Mouse (Mus musculus): ENCODE measurements around the gene Dtx3. TPM values are rescaled to one million over a fixed set of nuclear protein-coding genes. Genes with fewer than 3 reads are reported as not detected.

Dtx3 gene
- 18.9 and 22.0 TPM in 2 replicates for total RNA-seq (2015; ENCODE audit: low replicate concordance)
- total RNA-seq (2017; ENCODE audit: low replicate concordance), result 6.3 and 11.9 TPM in 2 replicates

DNA sequence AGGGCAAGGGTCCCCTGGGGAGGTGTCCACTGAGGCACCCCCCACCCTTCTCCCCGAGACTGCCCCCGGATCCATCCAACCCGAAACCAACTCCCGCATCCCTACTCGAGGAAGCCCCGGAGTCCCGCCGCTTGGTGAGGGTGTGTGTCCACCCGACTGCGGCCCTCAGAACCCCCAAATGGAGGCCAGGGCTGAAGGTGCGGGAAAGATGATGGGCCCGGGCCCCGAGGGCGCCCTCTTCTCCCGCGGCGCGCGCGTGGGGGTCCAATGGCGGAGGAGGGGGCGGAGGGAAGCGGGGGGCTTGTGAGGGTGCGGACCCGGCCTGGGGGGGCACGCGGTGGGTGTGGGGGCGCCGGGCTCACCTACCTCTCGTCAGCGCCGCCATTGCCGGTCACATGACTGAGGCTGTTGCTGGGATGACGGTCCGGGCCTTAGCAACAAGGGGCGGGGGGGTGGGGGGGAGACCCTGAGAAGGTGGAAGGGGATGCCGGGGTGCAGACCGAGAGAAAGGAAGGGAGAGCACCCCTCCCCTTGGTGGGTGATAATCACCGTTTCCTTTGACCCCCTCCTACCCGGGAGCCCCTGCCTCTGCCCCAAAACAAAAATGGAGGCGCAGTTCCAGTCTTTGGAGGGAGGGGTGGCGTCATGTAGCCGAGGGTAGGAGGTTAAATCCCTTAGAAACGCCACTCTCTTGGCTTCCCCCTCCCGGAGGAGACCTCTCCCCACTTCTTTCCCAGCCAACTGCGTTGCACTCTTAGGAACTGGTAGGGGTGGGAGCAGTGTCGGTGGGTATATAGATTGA is at the start of gene Dtx3:
TSS of gene Dtx3 (minus strand) at position 401 of the 802 bp plus-strand sequence.
- ATAC-seq (replicated peaks; ENCODE audit: low FRiP score, poor library complexity, severe bottlenecking), result peak; percentile 15; the same call in 1 of the 2 replicates

DNA sequence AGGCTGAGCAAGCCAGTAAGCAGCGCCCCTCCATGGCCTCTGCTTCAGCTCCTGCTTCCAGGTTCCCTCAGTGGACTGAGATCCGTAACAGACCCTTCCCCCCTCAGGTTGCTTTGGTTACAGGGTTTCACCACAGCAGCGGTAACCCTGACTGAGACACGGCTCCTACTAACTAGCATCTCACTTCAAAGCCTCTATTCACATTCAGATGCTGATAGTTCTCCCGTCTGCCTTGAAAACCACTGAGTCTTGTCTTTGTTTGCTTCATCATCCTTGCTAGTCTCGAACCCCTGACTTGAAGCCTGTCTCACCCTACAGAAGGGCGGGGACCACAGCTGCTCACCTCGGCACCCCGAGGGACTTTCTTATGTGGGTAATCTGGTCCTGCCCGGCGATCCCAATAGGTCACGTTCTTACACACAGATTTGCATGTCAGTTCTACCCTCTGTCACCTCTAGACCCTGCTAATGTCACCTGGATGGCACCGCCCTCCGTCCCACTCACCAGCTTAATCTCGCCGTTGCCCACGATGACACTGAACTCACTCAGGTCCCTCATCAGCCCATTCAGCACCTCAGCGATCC is 42.8 kb upstream of the Dtx3 start:
- no peak for ATAC-seq (replicated peaks; ENCODE audit: low FRiP score, poor library complexity, severe bottlenecking)

DNA sequence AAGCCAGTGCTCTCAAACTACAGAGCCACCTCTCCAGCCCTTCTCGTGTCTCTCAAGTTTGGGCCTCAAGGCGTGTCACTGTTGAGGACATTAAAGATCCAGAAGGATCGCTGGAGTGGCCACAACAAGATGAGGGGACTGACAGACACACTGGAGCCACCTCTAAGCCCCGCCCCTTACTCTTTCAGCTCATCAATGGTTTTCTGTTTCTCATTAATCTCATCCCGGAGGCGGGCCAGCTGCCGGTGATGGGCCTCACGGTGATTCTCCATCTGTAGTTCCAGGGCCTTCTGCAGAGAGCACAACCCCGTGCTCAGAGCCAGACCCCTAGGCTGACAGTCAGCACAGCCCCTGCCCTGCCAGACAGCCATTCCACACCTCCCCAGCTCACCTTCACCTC is 41.0 kb upstream of the Dtx3 start:
- no peak for ATAC-seq (replicated peaks; ENCODE audit: low FRiP score, poor library complexity, severe bottlenecking)

DNA sequence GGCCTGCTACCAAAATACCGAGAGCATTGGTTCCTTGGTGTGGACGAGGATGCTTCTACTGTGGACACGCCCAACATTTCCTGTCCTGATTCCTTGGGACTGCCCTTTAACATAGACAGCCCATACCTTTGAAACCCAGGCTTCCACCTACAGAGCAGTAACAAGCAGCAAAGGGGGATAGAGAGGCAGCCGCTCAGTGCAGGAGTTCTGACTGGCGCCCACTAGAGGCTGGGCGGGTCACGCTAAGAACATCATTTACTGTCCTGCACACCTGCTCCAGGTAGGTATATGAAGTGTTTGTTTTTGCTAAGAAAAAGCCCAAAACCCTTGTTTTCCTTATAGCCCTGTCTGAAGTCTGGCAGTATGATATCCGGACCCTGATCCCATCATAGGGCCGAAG is 37.6 kb upstream of the Dtx3 start:
- ATAC-seq (replicated peaks; ENCODE audit: low FRiP score, poor library complexity, severe bottlenecking), result no peak

DNA sequence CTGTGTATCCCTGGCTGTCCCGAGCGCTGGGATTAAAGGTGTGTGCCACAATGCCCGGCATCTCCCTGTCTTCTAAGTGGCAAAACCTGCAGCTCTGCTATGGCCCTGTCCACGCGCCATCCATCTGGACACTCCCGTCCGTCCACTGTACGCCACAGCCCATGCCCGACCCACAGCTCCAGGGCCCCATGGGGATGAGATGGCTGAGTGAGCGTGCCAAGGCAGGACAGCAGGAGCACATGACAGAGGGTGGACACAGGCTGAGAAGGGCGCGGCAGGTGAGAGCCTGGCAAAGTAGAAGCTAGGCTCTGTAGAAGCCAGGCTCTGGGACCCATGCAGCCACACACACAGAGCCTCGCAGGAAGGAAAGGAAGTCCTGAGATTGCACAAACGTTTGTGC is 36.2 kb upstream of the Dtx3 start:
- no peak for ATAC-seq (replicated peaks; ENCODE audit: low FRiP score, poor library complexity, severe bottlenecking)

DNA sequence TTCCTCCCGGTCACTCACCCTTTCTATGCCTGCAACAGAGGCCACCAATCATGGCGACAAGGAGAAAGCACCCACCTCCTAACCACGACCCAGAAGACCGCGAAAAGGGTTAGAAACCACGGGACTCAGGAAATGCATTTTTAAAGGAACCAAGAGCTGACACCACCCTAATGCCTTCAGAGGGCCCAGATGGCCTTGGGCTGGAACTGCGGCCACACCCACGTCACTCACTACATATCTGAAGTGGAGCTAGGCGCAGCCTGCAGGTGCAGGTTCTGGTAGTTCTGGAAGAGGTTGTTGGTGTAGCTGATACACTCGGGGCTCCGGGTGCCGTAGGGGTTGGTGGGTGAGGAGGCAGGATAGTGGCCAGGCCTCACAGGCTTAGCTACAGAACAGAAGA is 35.2 kb upstream of the Dtx3 start:
- ATAC-seq (replicated peaks; ENCODE audit: low FRiP score, poor library complexity, severe bottlenecking), result no peak

DNA sequence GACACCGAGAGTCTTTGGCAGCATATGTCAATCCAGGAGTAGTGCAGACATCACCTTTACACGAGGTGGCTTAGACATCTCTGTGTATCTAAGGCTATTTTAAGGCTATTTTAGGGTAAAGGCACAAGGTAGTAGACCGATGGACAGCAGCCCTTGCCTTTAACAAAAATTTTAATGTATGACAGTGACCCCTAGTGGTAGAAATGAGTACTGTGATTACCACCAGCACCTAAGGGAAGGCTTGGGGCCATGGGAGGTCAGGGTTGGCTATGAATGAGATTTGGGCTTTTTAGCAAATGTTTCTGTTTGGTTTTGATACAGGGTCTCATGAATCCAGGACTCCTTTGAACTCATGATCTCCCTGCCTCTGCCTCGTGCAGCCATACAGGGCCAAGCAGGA is 33.4 kb upstream of the Dtx3 start:
- ATAC-seq (replicated peaks; ENCODE audit: low FRiP score, poor library complexity, severe bottlenecking), result peak; percentile 84

DNA sequence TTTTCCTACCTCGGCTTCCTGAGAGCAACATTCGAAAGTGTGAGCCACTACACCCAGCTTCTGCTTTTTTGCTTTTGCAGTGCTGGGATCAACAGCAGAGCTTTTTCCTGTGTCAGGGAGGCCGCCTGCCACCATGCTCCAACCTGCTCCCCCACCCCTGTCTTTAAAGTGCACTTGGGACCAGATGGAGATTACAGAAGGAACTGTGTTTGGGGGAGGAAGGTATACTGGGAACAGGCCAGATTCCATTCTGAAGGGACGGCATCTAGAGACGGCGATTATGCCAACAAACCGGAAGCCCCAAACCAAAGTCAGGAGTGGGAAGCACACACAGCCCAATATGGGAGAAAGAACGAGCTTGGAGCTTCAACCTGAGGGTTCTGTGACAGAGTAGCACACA is 31.6 kb upstream of the Dtx3 start:
- ATAC-seq (replicated peaks; ENCODE audit: low FRiP score, poor library complexity, severe bottlenecking), result no peak

DNA sequence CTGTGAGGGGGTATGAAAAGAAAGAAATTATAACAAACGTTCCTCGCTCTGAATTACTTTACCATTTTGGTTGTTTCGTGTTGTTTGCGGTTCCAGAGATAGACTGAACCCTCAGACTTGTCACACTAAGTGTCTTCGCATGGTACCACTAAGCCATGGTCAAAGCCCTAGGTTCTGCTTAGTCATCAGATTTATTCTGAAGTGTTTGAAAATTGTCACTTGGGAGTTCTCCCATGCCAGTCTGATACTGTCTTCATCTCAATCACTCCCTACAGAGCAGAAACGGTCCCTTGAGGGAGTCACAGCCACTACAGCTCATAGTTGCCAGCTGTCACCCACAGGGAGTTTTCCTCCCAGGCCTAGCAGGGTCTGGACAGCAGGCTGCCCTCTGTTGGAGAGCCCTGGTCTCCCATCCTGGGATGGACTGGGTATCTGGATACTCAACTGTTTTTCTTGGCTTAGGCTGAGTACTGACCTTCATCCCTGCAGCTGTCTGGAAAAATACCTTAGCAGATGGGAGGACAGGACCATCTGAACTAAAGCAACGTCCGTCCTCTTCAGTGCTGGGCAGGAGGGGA is 30.9 kb upstream of the Dtx3 start:
- no peak for ATAC-seq (replicated peaks; ENCODE audit: low FRiP score, poor library complexity, severe bottlenecking)

DNA sequence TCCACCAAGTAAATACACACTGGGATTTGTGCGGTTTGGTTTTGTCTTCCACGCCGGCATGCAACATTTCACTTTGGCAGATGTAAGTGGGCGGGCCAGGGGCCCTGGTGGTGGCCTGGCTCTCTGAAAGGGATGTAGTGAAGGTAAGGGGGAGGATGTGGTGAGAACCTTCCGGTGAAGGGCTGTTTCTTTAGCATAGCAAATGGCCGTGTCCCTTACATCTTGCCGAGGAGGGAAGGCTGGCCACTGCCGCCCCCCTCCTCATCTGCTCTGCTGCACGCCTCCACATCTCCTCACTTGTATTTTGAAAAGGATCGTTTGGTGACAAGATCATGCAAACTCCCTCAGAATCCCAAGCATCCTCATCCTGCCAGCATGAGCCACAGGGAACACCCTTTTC is 30.2 kb upstream of the Dtx3 start:
- no peak for ATAC-seq (replicated peaks; ENCODE audit: low FRiP score, poor library complexity, severe bottlenecking)

DNA sequence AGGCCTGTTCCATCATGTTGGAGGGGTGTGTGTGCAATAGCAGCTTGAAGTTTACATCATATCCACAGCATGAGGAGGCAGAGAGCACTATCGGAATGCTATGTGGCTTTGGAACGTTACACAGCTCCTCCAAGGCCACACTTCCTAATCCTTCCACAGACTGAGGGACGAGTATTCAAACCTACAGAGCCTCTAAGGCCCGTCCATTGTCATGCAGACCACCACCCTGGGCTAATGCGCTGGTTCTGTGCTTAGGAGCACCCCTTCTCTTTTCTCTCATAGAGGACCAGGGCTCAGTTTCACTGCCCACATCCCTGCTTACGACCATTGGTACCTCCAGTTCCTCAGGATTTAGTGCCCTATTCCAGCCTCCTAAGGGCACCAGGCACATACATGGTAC is 29.7 kb upstream of the Dtx3 start:
- no peak for ATAC-seq (replicated peaks; ENCODE audit: low FRiP score, poor library complexity, severe bottlenecking)

DNA sequence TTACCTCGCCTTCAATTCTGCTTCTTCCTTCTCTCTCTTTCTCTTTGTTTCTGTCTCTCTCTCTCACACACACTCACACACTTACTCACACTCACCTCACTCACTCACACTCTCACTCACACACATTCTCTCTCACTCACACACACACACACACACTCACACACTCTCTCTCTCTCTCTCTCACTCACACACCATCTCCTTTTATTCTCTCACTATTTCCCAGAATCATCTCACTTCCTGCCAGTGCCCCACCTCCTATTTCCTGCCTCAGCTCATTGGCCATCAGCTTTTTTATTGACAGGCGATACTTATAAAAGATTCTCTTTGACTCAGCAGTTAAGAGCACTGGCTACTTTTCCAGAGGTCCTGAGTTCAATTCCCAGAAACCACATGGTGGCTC is 22.8 kb upstream of the Dtx3 start:
- no peak for ATAC-seq (replicated peaks; ENCODE audit: low FRiP score, poor library complexity, severe bottlenecking)

DNA sequence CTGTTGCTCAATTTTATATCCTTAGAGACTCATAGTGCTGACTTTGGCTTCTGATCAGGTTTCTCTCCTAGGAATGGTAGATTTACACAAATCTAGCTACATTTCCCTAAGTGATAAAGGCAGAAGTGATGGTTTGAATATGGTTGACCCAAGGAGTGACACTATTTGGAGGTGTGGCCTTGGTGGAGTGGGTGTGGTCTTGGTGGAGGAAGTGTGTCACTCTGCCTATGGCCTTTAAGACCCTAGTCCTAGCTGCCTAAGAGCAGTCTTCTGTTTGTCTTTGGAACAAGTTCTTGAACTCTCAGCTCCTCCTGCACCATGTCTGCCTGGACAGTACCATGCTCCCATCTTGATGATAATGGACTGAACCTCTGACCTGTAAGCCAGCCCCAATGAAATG is 21.6 kb upstream of the Dtx3 start:
- ATAC-seq (replicated peaks; ENCODE audit: low FRiP score, poor library complexity, severe bottlenecking), result no peak

DNA sequence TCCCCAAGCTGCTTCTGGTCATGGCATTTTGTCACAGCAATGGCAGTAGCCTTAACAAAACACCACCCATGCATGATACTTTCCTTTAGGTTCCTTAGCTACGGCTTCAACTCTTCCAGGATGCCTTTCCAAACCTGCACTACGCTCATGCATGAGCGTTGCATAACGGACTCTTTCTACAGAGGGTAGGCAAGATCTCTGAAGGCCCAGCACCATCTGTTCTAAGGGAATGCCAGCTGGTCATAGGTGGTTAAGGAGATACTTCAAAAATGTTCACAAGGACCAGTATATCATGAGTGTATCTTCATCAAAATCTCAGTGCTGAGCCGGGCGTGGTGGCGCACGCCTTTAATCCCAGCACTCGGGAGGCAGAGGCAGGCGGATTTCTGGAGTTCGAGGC is 20.9 kb upstream of the Dtx3 start:
- no peak for ATAC-seq (replicated peaks; ENCODE audit: low FRiP score, poor library complexity, severe bottlenecking)

DNA sequence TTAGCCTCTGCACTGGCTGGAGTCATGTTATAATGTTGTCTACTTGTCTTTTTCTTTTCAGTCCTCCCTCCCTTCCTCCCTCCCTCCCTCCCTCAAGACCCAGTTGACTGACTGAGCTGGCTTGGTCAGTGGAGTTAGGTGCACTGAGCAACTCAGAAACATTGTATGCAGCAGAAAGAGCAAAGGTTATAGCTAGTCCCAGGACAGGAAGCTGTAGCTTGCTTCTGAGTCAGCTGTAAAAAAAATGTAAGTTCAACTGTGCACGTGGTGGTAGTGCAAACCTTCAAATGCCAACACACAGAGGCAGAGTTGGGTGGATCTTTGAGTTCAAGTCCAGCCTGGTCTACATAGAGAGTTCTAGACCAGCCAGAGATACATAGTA is 18.9 kb upstream of the Dtx3 start:
- no peak for ATAC-seq (replicated peaks; ENCODE audit: low FRiP score, poor library complexity, severe bottlenecking)

DNA sequence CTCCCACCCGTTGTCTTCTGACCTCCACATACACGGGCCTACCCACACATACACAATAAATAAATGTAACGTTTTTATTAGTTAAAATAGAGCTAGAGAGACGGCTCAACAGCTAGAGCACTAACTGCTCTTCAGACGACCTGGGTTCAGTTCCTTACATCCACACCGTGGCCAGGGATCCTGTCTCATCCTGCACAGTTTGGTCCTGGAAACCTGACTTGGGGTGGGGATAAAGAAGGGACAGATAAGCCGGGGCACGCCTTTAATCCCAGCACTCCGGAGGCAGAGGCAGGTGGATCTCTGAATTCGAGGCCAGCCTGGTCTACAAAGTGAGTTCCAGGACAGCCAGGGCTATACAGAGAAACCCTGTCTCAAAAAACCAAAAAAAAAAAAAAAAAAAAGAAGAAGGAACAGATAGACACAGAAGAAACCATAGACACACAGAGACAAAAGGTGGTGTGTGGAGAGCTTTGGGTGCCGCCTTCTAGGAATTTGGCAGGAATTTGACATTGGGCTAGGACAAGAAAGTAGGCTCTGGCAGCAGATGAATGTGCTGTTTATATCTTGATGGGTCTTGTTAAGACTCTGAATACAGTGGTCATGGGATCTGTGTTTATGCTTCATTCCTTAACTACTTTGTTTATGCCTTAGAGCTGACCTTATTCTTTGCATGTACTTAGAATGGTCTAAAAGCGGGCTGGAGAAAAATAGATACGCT is 18.3 kb upstream of the Dtx3 start:
- no peak for ATAC-seq (replicated peaks; ENCODE audit: low FRiP score, poor library complexity, severe bottlenecking)

DNA sequence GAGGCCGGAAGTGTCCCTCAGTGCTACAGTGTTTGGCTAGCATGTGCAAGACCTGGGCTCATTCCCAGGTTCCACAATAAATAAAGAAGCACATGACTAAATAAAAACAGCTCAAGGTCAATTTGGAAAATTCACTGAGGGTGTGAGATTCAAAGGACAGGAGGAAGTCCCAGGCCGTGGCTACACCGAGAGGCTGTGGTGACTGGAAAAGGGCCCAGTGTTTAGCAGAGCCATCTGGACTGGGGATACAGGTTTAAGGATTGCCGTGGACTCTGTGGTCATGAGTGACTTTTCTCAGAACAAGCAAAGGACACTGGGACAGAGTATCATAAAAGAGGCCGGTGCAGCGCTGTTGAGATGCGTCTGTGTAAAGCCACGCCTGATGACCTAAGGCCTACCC is 17.7 kb upstream of the Dtx3 start:
- no peak for ATAC-seq (replicated peaks; ENCODE audit: low FRiP score, poor library complexity, severe bottlenecking)

DNA sequence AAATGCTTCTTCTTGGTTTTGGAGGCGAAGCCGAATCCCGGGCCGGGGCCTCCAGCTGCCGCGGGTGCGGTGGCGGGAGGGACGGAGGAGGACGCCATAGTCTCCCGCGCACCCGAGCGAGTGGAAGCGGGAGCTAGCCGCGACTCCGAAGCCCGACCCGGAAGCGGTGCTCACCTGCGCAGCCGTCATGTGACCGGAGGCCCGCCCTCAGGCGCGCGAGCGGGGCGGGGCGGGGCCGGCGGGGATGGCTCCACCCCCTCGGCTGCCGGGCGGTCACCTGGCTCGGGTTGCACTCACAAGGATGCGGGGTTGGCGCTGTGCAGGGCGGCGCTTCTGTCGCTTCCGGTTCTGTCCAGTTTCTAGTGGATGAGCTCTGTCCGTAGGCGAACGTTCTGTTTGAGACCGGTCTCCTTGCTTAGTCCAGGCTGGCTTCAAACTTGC is 15.9 kb upstream of the Dtx3 start, which contains the start of gene Pip4k2c:
TSS of gene Pip4k2c (minus strand) at position 172 of the 441 bp plus-strand sequence.
- peak; percentile 90 for ATAC-seq (replicated peaks; ENCODE audit: low FRiP score, poor library complexity, severe bottlenecking)

DNA sequence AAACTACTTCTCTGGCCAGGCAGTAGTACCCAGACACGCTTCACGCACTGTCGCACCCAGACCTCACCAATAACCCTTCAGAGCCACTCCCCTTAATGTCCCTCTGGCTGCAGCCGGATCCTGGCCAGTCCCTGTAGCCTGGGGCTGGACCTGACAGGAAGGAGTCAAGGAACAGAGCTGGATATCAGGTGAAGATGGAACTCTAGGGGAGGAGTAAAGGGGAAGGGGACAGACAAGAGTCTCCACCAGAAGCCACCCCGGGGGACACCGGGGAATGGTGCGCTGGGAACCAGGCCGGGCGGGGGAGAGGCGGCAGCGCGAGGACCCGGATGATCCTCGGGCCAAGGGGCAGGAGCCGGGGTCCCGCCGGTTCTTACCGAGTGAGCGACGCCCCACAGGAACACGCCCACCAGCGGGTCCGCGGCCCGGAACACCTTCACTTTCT is 15.5 kb upstream of the Dtx3 start:
- peak; percentile 75 for ATAC-seq (replicated peaks; ENCODE audit: low FRiP score, poor library complexity, severe bottlenecking)

DNA sequence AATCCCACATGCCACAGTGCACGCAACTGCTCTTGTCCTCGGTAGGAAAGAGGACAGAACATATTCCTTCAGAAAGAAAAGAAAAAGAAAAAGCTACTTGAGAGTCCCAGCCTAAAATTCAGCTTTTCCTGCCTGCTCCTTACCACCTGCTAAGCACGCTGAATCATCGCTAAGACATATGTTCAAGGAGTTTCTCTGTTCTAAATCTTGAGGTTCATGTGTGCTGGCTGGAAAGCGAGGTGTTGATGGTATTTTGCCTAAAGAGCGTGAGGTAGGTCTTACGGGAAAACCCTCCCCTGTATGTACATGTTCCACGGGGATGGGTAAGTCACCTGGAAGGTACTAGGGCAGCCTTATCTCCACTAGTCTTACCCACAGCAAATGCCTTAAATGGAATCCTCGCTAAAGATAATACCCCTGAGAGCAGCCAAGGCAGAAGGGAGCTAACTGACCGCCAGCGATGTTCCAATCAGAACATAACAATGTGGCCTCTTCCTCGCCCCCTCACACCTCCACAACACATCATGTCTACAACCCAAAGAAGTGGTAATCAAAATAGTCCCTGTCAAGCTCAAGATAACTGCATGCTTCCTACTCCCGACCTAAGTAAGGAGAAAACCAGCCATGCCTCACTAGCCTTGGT is 14.5 kb upstream of the Dtx3 start:
- no peak for ATAC-seq (replicated peaks; ENCODE audit: low FRiP score, poor library complexity, severe bottlenecking)
